Mouse (Mus musculus): Measurements from ENCODE around the gene Atp13a1.

Gene Atp13a1

DNA sequence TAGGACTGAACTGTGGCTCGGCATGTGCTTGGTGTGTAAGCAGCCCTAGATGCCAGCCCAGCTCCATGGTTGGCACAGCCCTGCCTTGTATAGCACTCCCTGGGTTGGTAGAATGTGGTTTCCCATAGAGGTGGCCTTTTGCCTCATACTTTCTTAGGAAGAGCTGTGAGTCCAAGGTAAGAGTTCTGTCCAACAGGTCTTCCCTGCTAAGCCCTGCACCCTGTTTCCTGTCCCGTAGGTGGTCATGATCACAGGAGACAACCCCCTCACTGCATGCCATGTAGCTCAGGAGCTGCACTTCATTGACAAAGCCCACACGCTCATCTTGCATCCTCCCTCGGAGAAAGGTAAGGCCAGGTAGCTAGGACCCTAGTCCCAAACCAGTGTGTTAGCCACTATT lies 10.8 kb downstream of the Atp13a1 start:
- DNase-seq = no peak

DNA sequence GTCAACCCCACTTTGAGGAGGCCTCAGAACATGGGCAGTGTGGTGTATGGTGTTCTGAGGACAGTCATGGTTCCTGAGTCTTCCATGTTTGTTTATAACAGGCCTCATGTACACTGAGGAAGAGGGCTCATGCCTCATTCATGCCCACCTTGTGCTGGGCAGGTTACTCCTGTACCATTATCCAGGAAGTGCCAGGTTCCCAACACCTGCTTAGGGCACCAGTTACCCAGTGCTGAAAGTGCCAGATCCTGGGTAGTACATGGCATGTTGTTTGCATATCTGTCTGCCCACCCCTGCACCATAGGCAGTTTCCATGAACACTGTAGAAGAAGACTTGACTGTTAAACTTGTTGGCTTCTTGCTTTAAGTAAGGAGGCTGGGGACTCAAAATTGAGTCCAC lies 11.3 kb downstream of the Atp13a1 start:
- DNase-seq = no peak

DNA sequence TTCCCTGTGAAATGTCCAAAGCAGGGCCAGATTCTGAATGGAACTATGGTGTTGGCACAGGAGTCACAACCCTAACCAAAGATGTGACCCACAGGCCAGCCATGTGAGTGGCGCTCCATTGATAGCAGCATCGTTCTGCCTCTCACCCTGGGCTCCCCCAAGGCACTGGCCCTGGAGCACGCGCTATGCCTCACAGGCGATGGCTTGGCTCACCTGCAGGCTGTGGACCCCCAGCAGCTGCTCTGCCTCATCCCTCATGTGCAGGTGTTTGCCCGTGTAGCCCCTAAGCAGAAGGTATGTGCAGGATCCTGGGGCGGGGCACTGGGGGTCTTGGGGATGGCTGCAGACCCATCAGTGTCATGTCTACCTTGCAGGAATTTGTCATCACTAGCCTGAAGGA lies 12.4 kb downstream of the Atp13a1 start:
- DNase-seq = no peak

DNA sequence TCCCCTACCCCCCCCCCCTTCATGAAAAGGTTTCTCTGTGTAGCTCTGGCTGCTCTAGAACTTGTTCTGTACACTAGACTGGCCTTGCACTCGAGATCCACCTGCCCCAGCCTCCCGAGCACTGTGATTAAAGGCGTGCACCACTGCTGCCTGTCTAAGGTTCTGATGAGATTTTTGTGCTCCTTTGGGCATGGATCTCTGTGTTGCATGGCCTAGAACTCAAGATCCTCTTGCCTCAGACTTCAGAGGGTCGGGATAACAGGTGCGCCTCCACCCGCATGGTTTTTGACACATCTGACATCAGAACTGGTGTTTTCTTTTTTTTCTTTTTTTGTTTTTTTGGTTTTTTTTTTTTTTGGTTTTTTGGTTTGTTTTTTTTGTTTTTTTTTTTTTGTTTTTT lies 13.6 kb downstream of the Atp13a1 start:
- no peak for DNase-seq

DNA sequence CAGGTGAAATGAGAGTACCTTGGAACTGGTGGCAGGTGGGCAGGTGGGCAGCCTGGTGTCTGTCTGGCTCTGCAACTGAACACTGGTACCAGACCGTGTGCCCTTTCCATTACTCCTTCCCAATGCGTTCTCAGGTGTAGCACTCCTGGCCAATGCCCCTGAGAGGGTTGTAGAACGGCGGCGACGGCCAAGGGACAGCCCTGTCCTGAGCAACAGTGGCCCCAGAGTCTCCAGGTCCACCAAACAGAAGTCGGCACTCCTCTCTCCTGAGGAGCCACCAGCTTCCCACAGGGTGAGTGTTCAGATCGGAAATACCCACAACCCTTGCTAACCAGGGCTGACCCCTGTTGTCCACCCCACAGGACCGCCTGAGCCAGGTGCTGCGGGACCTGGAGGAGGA lies 14.1 kb downstream of the Atp13a1 start:
- no peak for DNase-seq

DNA sequence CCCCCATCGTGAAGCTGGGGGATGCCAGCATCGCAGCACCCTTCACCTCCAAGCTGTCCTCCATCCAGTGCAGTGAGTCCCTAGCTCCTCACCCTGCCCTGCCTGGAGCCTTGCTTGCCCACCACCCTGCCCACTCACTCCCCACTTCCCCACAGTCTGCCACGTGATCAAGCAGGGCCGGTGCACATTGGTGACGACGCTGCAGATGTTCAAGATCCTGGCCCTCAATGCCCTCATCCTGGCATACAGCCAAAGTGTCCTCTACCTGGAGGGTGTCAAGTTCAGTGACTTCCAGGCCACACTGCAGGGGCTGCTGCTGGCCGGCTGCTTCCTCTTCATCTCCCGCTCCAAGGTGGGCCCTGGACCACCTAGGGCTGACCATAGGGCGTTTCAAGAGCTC lies 14.5 kb downstream of the Atp13a1 start:
- DNase-seq = no peak

DNA sequence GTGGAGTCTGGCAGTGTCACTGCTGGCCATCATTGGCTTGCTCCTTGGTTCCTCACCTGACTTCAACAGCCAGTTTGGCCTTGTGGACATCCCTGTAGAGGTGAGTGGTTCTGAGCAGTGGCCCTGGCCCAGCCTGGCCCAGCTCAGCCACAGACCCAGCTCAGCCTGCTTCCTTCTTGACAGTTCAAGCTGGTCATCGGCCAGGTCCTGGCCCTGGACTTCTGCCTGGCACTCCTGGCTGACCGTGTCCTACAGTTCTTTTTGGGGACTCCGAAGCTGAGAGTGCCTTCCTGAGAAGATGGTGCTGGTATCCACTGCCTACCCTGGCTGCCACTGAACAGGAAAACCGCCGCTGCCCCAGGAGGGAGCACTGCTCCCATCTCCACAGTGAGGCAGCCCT lies 16.3 kb downstream of the Atp13a1 start:
- no peak for DNase-seq

DNA sequence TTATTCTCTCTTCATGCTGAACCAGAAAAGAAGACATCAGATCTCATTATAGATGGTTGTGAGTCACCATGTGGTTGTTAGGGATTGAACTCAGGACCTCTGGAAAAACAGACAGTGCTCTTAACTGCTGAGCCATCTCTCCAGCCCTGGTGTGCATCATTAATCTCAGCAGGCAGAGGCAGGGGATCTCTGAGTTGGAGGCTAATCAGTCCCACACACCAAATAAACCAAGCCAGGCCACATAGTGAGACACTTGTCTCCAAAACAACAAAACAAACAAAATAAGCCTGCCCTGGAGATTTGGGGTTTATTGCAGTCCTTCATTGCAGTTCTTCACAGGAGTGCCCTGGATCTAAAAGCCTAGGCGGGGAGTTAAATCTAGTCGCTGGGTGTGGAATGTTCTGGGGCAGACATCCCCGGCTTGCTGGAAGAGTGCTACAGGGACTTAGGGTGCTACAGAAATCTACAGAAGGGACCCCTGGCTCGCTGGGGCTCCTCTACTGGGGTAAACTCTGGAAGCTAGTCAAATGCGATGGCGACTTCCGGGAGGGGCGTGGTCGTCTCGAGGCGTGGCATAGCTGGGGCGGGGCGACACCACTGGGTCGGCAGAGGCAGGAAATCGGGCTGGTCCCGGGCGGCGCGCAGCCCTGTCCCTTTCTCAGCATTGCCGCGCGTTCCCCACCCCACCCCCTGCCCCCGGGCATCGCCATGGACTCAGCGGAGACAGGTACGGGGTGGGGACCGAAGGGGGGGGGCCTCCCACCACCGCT lies 17.3 kb downstream of the Atp13a1 start, which contains the start of gene Gmip:
Gene Gmip, plus strand, starts transcription at position 586 of the 770 bp plus-strand sequence.
- DNase-seq = peak; percentile 48 to 58

DNA sequence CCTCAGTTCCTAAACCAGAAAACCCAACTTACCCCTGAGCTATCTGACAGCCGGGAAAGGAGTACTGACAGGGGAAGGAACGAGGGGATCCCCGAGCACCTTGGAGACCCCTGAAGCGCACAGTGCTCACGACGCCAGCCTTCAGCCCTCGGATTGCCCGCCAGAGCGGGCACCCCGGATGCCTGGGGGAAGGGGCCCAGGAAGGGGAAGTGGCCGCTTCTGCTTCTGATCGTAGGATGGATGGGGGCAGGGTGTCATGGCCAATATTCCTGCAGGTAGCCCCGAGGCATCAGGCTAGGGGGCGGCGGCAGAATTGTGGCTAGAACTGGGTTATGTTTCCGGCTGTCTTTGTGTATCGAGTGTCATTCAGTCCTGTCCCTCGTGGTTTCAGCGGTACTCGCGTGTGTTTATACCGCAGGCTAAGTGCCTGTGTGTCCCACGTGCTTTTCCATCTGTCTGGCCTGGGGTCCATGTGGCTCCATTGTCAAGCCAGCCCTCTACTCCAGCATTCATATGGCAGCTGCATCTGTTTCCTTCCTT lies 18.0 kb downstream of the Atp13a1 start:
- DNase-seq = peak in 1 of 2 experiments; percentile 23

DNA sequence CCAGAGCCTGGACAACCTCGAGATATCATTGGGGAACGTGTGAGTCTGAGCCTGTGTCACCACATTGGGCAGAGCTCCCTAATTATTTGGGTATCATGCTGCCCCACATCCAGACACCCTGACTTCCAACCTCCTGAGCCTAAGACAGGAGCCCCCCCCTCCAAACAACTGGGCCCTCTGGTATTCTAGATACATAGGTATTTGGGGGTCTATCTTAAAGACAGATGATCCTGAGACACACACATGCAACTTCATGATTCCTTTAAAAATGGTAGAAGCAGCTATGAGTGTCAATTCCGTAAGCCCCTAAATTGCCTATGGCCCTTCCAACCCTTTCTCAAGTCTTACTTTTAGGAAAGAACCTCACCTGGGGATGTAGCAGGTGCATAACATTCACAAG lies 18.9 kb downstream of the Atp13a1 start:
- no peak for DNase-seq

DNA sequence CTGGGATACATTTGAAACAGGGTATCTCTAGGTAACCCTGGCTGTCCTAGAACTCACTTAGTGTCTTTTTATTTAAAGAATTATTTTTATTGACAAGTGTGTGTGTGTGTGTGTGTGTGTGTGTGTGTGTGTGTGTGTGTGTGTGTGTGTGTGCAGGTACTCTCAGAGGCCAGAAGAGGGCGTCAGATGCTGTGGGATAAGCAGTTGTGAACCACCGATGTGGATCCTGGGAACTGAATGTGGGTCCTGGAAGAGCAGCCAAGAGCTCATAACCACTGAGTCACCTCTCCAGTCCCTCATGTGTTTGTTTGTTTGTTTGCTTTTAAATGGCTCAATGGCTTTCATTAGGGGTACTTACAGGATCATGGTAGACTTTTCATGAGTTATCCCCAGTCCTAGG lies 23.9 kb downstream of the Atp13a1 start:
- DNase-seq = no peak

DNA sequence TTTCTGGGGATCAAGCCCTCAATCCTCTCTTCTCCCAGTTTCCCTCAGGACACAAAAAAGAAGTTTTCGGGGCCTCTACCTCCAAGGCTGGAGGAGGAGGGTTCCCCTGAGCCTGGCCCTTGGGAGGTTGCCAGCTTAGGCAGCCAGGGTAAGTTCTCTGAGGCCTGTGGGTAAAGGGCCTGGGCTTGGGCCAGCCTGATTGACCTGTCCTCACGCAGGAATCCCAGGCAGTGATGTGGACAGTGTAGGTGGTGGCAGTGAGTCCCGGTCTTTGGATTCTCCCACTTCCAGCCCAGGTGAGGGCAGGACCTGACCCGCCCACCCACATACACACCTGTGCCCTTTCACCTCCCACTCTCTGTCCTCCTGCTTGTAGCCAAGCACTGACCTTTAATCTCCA lies 24.4 kb downstream of the Atp13a1 start:
- DNase-seq = no peak

DNA sequence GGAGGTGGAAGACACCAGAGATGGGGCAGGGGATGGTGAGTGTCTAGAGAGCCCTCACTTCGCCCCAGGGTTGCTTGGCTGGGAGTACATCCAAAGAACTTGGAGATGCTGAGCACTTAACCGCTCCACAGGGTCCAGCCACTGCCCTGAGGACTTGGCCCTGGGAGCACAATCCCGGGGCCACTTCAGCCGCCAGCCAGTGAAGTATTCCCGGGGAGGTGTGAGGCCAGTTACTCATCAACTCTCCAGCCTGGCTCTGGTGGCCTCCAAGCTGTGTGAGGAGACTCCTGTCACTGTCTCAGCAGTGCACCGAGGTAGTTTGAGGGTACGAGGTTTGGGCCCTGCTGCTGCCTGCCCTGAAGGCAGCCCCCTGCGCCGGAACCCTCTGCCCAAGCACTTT lies 29.5 kb downstream of the Atp13a1 start:
- no peak for DNase-seq

DNA sequence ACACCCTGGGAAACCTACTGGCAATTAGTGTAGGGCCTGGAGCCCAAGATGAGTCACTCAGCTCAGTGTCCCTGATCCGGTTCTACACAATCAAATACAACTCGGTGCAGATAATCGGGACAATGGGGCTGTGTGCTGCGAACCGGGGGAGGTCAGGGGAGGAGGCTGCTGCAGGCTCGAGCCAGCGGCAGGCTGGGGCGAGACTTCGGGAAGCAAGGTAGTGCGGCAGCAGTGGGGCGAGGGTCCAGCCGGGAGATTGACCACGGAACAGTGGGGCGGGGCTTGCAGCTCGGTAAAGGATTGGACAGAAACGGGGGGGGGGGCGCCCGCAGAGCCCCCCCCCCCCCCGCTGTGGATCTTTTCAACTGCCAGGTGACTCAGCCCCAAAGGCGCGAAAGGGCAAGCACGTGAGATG lies 31.0 kb downstream of the Atp13a1 start:
- peak; percentile 52 to 62 for DNase-seq

DNA sequence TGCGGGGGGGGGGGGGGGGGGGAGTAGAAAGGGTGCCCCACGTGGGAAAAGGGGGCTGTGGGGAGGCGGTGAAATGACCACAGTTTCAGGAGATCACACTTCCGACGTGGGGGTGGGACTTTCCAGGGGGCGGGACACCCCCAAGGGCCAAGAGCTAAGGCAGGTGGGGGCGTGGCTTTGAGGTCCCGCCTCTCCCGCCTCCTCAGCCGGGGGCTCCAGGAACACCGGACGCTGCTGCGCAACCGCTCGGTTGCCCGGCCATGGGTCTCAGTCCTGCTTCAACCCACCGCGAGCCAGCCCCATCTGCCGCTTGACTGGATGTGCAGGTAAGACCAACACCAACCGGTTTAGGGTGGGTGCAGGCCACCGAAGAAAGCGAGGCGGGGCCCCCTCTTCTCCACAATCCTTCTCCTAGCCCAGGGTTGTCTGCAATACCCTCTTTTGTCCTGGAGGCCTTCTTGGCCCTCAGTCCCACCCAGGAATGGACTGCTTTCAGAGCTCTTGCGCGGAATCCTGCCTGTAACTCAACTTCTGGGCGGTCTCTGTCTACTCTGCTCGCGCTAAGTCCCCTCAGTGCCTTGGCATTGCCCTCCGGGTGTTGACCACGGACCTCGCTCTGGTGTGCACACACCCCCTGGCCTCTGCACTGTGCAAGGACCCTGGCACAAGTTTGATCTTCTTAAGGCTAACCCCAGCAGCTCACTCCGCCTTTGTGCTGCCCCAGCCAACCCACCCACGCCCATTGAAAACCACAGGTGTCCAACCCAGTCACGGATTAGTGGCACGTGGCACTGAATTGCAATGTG lies 31.6 kb downstream of the Atp13a1 start, which contains the start of gene Lpar2:
Gene Lpar2, plus strand, starts transcription at position 44 of the 806 bp plus-strand sequence.
- peak; percentile 40 to 54 for DNase-seq

DNA sequence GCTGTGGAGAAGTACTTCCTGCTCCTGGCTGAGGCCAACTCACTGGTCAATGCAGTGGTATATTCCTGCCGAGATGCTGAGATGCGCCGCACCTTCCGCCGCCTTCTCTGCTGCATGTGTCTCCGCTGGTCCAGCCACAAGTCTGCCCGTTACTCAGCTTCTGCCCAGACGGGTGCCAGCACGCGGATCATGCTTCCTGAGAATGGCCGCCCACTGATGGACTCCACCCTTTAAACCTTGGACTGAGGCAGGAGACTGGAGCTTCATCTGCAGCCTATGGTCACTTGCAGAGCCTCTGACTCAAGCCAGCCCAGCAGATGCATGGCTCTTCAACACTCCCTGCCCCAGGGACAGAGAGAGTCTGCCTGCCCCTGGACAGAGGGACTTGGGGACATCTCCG lies 35.4 kb downstream of the Atp13a1 start:
- DNase-seq = no peak

DNA sequence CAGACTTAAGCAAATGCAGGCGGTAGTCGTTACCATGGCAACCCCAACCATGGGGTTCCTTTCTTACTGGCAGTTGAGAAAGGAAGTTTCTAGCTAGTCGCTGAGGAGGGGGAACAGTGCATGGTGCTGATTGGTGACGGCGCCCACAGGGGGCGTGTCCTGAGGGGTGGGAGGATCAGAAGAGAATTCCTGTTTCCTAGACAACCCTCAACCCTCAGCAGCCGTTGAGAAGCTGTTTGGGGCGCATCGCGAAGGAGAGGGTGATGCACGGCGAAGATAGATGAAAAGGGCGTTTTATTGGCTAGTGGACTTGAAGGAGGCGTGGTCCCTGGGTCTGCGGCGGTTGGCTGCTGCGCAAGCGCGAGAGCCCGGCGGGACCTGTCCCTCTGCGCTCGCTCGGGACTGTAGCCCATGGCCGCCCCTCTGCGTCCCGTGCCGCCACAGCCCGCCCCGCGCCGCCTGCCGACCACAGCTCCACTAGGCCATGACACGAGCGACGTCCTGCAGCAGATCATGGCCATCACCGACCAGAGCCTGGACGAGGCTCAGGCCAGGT lies 41.4 kb downstream of the Atp13a1 start, which contains the start of gene Pbx4:
Gene Pbx4, plus strand, starts transcription at position 194 of the 556 bp plus-strand sequence.
- peak; percentile 84 to 85 for DNase-seq

DNA sequence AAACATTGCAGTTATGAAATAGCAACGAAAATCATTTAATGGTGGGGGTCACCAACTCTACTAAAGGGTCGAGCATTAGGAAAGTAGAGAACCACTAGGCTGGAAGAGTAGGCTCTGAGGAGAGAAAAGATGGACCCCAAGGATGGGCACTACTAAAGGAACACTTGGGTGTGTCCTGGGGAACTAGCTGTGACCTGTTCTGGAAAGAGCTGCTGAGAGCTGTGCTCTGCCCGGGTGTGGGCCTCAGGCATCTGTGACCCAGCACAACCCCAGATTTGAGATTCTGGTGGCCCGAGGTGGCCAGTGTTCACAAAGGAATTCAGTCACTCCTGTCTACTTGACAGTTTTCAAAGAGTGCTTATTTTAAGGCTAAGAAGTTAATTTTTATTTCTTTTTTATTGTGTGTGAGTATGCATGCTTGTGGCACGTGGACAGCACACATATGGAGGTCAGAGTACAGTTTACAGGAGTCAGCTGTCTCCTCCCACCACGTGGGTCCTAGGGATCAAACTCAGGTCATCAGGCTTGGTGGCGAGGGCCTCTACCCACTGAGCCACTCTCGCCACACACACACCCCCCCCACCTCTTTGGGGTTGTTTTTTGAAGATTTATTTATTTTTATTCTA lies 46.2 kb downstream of the Atp13a1 start:
- no peak for DNase-seq

DNA sequence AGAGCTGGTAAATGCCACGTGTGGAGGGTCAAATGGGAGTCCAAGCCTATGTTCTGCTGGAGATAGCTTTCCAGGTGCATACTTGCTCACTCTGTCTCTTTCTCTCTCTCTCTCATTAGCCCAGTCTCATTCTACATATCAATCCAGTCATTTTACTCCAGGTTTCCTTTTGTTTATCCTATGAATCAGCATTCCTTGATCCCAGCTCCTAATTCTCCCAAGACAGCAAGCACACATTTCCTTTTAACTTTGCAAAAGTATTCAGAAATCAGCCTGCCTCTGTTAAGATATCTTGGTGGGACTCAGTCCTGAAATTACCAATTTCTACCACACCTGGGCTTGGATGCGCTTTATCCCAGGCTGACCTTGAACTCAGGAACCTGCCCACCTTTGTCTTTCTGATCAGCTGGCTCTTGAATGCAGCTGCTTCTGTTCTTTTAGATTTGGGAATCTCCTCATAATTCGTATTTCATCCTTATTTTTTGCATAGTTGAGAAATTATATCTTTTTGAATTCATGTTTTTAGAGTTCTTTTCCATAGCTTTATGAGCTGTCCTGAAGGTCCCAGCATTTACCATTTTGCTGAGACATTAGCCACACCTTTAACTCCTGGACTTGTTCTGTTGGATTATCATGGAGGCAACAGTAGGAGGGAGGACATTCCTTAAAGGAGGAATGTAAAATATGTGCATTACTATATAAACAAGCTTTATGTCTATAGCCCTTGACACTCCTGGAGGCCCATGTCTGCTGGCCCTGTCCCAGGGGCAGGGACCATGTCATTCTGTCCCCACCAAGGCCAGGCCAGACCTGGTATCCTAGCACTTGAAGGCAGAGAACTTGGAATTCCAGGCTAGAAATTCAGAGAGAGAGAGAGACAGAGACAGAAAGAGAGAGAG lies 56.5 kb downstream of the Atp13a1 start:
- DNase-seq = no peak

DNA sequence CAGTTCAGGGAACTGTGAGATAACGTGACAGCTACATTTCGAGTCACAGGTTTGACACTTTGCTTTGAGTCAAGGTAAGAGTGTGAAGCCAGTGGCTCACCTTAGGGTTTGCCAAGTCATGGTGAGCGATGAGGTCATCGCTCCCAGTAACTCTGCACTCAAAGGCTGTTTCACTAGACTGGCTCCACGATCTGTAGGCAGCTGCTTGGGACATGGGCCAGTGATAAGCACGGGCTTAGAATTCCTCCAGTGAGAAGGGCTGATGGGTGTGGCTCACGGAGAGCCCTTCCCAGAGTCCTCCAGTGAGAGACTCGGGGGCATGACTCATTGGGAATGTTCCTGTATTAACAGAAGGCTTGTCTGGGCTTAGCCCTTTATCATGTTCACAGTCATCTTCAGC lies 58.0 kb downstream of the Atp13a1 start:
- no peak for DNase-seq

DNA sequence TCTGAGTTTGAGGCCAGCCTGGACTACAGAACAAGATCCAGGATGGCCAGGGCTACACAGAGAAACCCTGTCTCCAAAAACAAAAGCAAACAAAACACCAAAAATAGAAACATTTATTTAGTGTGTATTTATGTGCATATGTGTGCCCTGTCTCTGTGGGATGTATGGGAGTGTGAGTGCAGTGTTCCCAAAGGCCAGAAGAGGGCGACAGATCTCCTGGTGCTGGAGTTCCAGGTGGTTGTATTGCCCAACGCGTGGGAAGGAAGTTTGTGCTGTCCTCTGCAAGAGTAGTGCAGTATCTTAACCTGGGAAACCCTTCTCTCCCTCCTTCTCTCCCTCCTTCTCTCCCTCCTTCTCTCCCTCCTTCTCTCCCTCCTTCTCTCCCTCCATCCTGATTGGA lies 58.9 kb downstream of the Atp13a1 start:
- DNase-seq = no peak

All from cerebellum, postnatal 14 days (tissue).